ENCODE assay signal across 9 mouse cellular contexts in genomic region chr2:145610796-145611705, GRCm38 (mm10).
DNase-seq lines count a peak whose midpoint lies in the region; ATAC-seq lines count a peak whose summit lies in the region.
"Had no signal": no experiment of that assay in that cellular context is flagged by ENCODE, and none has a peak within 500 bp of the region (broad histone marks: within the 10 kb centered on the region; RNA-seq: fewer than 3 reads in every experiment).

No protein-coding gene starts in this region.

- H3K36me3 ChIP-seq in hindbrain, embryonic 10.5 days: no peaks in the 10 kb centered on the region
- H3K36me3 ChIP-seq in hindbrain, embryonic 13.5 days: no peaks in the 10 kb centered on the region
- H3K36me3 ChIP-seq in forebrain, embryonic 14.5 days (ENCODE audit: control insufficient read depth, insufficient read depth, low read length): no peaks in the 10 kb centered on the region
- H3K36me3 ChIP-seq: embryonic facial prominence, embryonic 13.5 days had no signal

- no peak overlapping the region for H3K27ac ChIP-seq in hindbrain, embryonic 10.5 days
- H3K27ac ChIP-seq in hindbrain, embryonic 13.5 days: no peak overlapping the region
- no peak overlapping the region for H3K27ac ChIP-seq in forebrain, embryonic 14.5 days (ENCODE audit: low read depth, low read length)
- H3K27ac ChIP-seq: embryonic facial prominence, embryonic 13.5 days had no signal

- 45% methylated on average over 15 of the region's 15 CpGs for whole genome bisulfite sequencing in hindbrain, embryonic 10.5 days
- WGBS in hindbrain, embryonic 13.5 days: 47% methylated on average over 15 of the region's 15 CpGs
- 44% methylated on average over 15 of the region's 15 CpGs for WGBS in forebrain, embryonic 14.5 days

- H3K9ac ChIP-seq in hindbrain, embryonic 13.5 days: no peak overlapping the region
- H3K9ac ChIP-seq in forebrain, embryonic 14.5 days (ENCODE audit: low read length): no peak overlapping the region
- H3K9ac ChIP-seq: embryonic facial prominence, embryonic 13.5 days had no signal

- peaks cover 12% of the 10 kb centered on the region for H3K4me1 ChIP-seq in hindbrain, embryonic 10.5 days (replicated peaks)
- 0 out of 2 replicates have a peak, but pooled peaks cover 4% of the 10 kb centered on the region for H3K4me1 ChIP-seq in hindbrain, embryonic 13.5 days (replicated peaks)
- H3K4me1 ChIP-seq in forebrain, embryonic 14.5 days (ENCODE audit: control insufficient read depth, insufficient read depth, low read length): no peaks in the 10 kb centered on the region

- H3K27me3 ChIP-seq in hindbrain, embryonic 10.5 days (ENCODE audit: insufficient read depth, poor library complexity, severe bottlenecking): no peaks in the 10 kb centered on the region
- H3K27me3 ChIP-seq in hindbrain, embryonic 13.5 days: no peaks in the 10 kb centered on the region
- H3K27me3 ChIP-seq in forebrain, embryonic 14.5 days (replicated peaks; ENCODE audit: control insufficient read depth, insufficient read depth, low read length): no peaks in the 10 kb centered on the region
- H3K27me3 ChIP-seq: embryonic facial prominence, embryonic 13.5 days had no signal

- ATAC-seq in hindbrain, embryonic 13.5 days (ENCODE audit: low FRiP score): no peak
- ATAC-seq in forebrain, embryonic 14.5 days: no peak
- ATAC-seq in megakaryocyte progenitor cell, adult 5-6 weeks (replicated peaks; ENCODE audit: poor library complexity): peak; percentile 93

- H3K4me3 ChIP-seq in hindbrain, embryonic 10.5 days: no peak overlapping the region
- no peak overlapping the region for H3K4me3 ChIP-seq in hindbrain, embryonic 13.5 days
- no peak overlapping the region for H3K4me3 ChIP-seq in forebrain, embryonic 14.5 days (ENCODE audit: low read depth, low read length)
- H3K4me3 ChIP-seq: embryonic facial prominence, embryonic 13.5 days had no signal

- no peaks in the 10 kb centered on the region for H3K9me3 ChIP-seq in hindbrain, embryonic 10.5 days
- H3K9me3 ChIP-seq in hindbrain, embryonic 13.5 days: no peaks in the 10 kb centered on the region
- no peaks in the 10 kb centered on the region for H3K9me3 ChIP-seq in forebrain, embryonic 14.5 days (replicated peaks; ENCODE audit: control insufficient read depth, low read length)
- H3K9me3 ChIP-seq: embryonic facial prominence, embryonic 13.5 days had no signal

- H3K4me2 ChIP-seq in hindbrain, embryonic 13.5 days: no peak overlapping the region
- H3K4me2 ChIP-seq in forebrain, embryonic 14.5 days (ENCODE audit: low read length): no peak overlapping the region
- H3K4me2 ChIP-seq: embryonic facial prominence, embryonic 13.5 days had no signal

- peak; percentile 69 for DNase-seq in hindbrain, embryonic 10.5 days (ENCODE audit: low spot score)
- peak; percentile 8 for DNase-seq in CD4-positive helper T cell, adult 2 months (ENCODE audit: low read depth, low spot score)
- DNase-seq in brain, adult 2 months (ENCODE audit: low read depth, low spot score): peak; percentile 67
- peak; percentile 48 for DNase-seq in forebrain, embryonic 14.5 days (ENCODE audit: low spot score)
- peak; percentile 28 to 78 for DNase-seq in layer of hippocampus, adult 18-20 months (ENCODE audit: low spot score in 2 of 2)
- peak; percentile 30 to 43 for DNase-seq in thymus, postnatal 36 days

Comparison
In these comparisons a context has a peak if more than half of its experiments do, and no peak if none do; other contexts are left out.
1. DNase-seq: peak in every context shown above with its lines; median percentile 69 in hindbrain, embryonic 10.5 days; 67 in brain, adult 2 months; 53 in layer of hippocampus, adult 18-20 months; 48 in forebrain, embryonic 14.5 days; 36 in thymus, postnatal 36 days; 8 in CD4-positive helper T cell, adult 2 months.